Mouse (Mus musculus): ENCODE results near the gene Khsrp.

The Khsrp gene

GRCm38 (mm10) chr17:56986105-56986805 lies 45.1 kb downstream of the Khsrp start:
- DNase-seq (ENCODE audit: low read depth, low spot score): no peak

GRCm38 (mm10) chr17:56985656-56986055 lies 45.7 kb downstream of the Khsrp start:
- DNase-seq (ENCODE audit: low read depth, low spot score): no peak

DNA sequence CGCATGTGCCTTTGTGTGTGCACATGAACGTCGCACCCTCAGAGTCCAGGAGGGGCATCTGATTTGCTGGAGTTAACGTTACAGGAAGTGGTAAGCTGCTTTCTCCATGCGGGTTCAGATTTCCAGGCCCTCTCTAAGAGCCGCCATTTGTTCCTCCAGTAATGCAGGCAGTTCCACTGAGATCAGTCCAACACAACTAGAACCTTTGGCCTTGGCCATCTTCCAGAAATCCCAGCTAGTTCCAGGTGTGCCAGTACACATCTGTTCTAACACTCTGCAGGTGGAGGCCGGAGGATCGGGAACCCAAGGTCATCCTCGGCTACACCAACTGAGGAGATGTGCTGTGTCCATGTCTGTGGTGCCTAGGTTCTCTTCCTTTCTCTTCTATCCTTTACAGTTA lies 46.4 kb downstream of the Khsrp start:
- no peak for DNase-seq (ENCODE audit: low read depth, low spot score)

GRCm38 (mm10) chr17:56982013-56982412 lies 49.3 kb downstream of the Khsrp start, which contains the start of gene Acer1:
Acer1 (minus strand) TSS chr17:56982126.
- no peak for DNase-seq (ENCODE audit: low read depth, low spot score)

GRCm38 (mm10) chr17:56981049-56981448 lies 50.3 kb downstream of the Khsrp start:
- no peak for DNase-seq (ENCODE audit: low read depth, low spot score)

- DNase-seq (ENCODE audit: low read depth, low spot score): no peak
Measured at GRCm38 (mm10) chr17:56979524-56979923, 51.8 kb downstream of the Khsrp start.

DNA sequence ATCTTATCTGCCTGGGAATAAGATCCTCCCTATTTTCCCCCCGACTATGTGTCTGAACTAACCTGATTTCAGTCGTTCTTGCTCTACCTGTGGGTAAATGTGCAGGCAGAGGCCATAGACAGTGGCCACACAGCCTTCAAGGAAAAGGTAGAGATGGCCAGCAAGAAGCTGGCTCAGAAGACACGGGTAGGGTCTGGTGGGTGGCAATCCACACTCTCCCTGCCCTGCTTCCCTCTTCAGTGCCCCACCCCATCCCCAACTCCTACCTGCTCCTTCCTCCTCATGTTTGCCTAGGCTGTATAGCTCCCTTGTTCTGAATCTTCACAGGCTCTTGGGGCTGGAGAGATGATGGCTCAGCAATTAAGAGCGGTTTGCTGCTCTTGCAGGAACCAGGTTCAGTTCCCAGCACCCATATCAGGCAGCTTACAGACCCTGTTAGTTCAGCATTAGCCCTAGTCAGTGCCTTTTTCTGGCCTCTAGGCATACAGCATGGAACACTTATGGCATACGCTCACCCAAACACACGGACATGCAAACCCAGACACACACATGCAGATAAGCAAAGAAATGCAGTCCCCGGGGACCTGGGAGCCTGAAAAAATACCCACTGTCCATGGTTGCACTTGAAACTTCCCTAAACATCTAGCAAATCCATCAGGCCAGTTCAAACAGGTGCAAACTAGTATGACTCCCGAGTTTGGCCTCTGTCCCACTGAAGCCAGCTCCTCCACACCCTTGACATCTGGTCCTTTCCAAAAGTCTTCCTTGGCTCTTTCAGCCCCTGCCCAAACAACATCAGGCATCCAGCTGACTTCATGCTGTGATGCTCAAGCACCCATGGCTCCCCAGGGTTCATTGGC lies 54.6 kb downstream of the Khsrp start:
- no peak for DNase-seq (ENCODE audit: low read depth, low spot score)

DNA sequence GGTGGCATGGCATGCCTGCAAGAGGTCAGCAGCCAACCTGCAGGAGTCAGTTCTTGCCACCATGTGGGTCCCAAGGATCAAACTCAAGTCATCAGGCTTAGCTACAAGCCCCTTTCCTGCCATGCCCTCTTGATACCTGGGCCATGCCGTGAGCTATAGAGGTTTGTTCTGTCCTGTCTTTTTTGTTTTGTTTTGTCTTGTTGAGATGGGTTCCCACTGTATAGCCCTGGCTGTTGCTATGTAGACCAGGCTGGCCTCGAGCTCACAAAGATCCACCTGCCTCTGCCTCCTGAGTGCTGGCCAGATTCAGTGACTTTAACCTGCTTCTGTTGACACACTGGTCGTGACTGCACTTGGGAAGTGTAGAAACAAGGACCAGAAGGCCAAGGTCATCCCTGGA lies 55.9 kb downstream of the Khsrp start:
- no peak for DNase-seq (ENCODE audit: low read depth, low spot score)

GRCm38 (mm10) chr17:56974708-56975240 lies 56.5 kb downstream of the Khsrp start:
- no peak for DNase-seq (ENCODE audit: low read depth, low spot score)

DNA sequence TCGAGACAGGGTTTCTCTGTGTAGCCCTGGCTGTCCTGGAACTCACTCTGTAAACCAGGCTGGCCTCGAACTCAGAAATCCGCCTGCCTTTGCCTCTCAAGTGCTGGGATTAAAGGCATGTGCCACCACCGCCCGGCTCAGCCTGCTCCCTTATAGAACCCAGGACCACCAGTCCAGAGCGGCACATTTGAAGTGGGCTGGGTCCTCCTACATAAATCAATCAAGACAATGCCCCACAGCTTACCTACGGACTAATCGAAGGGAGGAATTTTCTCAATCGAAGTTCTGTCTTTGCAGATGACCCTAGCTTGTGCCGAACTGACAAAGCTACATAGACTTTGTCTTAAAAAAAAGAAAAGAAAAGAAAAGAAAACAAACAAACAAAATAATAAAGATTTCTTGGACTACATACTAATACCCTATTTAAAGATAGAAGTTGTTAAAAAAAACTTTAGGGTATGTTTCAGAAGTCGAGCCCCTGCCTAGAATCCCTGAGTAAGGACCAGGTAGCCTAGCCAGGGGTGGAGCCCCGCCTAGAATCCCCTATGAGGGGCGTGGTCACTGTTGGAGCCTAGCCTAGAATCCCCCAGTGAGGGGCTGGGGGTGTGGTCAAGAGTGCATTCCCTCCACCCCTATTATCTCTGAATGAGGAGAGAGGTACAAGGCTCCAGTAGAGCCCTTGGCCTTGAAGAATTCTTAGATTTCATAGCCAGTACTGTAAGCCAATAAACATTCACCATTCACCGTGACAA lies 57.2 kb downstream of the Khsrp start:
- no peak for DNase-seq (ENCODE audit: low read depth, low spot score)
